Mouse (Mus musculus): Measurements from ENCODE around the gene Apoe.

Apoe gene

DNA sequence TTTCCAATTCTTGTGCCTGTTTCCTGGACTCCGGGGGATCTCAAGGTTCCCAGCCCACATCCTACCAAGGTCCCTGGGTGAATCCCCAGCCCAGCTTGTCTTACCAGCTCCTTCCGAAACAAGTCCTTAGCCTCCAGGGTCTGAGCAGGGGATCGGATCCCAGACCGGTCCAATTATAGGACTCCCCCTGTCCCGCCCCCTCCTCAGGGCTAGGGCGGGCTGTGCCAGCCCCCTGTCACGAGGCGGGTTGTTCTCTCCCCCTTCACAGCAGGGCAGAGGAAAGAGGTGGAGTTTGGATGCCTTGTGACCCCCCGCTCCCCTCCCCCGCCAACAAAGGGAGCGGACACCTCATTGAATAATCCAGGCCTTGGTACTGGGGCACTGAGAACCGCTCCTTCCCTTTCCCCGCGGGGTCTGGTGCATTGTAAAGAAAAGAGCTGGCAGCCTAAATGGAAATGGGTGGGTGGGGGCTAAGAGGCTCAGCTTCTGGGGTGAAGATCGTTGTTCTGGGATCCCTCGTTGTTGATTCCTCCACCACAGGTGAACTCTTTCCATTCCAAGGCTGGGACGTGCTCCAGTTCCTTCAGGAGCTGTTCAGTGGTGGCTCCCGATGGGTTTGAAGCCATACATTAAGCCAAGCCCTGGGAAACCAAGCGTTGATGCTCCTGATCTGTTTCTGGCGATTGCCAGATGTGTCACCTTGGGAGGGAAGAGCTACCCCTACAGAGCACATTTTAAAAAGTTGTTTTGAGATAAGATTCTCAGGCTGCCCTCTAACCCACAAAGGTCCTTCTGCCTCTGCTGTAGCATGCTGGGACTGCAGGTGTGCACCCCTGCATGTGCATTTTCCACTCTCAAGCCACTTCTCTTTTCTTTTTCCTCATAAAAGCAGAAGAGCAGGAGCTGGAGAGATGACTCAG is at the start of gene Apoe:
Apoe (minus strand) TSS at position 282 of the 920 bp plus-strand sequence.
- DNase-seq (ENCODE audit: low read depth): no peak

DNA sequence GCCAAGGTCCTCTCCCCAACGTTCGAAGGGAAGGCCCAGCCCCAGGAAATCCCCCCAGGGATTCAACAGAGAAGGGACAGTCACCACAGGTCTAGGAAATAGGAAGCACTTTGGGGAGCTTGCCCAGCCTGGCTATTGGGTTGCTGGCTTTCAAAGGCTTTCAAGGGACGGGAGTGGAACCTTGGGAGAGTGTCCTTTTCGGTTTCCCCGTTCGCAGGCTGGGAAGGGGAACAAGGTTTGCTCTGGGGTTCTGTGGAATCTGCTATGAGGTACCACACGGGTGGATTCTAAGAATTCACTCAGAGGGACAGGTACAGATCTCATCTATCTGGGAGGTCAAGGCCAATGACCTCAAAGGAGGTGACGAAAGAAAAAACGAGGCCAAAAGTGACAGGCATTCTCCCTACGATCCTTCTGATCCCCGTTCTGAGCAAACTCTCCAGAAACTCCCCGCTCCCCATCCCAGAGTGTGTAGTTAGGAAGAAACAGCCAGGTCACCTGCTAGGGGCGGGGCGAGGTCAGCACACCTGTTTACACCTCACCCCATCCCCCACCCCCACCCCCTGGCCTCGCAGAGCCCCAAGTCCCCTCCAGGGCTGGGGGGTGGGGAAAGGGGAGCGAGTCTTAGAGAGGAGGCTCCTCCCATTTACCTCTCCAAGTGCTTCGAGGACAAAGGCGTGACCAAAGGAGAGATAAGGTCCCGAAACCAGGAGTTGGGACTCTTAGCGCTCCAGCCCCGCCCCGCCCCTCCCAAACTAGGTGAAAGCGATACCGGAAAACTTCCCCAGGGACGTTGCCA is 48.6 kb upstream of the Apoe start:
- peak; percentile 40 for DNase-seq (ENCODE audit: low read depth)

DNA sequence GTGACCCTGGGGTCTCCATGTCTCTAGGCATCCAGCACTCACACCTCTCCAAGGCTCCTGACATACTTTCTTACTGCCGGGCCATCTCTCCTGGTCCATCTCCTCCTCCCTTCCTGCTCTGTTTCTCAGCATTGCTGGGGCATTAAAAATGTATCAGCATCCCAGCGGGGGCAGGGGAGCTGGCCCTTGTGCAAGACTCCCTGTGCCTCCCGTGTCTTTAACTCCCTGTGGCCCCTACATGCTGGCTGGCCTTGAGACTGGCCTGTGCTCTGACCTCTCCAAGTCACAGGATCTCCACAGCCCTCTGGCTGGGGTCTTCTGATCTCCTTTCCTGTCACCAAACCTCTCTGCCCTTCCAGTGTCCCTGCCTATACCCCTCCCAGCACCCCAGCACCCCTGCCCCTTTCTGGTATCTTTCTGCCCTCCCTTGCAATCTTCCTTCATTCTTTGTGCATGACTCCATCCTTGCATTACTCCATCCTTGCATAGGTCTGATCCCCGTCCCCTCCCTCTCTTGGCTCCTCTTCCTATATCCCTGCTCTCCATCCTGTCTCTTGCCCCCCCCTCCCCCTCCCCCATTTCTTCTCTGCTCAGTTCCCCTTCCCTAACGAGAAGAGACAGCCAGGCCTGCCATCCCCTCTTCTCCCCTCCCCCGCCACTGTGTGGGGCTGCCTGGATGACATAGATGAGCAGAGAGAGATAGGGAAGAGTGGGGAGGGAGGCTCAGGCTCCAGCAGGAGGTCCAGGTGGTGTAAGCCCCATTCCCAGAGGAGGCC is 47.6 kb upstream of the Apoe start:
- peak; percentile 70 for DNase-seq (ENCODE audit: low read depth)

DNA sequence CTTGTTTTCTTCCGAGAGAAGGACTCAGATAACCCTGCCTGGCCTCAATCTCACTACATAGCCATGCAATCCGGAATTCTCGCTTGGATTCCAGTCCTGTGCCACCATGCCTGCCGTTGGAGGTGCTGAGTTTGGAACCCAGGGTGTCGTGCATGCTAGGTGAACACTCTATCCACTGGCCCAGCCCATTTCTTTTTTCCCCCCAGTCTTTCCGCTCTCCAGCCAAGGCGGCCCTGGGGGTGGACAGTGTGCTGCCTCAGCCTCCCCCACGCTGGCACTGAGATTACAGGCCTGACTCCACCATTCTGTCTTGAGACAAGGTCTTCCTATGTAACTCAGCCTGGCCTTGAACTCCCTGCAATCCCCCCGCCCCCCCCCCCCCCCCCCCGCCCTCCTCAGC is 47.0 kb upstream of the Apoe start:
- no peak for DNase-seq (ENCODE audit: low read depth)

DNA sequence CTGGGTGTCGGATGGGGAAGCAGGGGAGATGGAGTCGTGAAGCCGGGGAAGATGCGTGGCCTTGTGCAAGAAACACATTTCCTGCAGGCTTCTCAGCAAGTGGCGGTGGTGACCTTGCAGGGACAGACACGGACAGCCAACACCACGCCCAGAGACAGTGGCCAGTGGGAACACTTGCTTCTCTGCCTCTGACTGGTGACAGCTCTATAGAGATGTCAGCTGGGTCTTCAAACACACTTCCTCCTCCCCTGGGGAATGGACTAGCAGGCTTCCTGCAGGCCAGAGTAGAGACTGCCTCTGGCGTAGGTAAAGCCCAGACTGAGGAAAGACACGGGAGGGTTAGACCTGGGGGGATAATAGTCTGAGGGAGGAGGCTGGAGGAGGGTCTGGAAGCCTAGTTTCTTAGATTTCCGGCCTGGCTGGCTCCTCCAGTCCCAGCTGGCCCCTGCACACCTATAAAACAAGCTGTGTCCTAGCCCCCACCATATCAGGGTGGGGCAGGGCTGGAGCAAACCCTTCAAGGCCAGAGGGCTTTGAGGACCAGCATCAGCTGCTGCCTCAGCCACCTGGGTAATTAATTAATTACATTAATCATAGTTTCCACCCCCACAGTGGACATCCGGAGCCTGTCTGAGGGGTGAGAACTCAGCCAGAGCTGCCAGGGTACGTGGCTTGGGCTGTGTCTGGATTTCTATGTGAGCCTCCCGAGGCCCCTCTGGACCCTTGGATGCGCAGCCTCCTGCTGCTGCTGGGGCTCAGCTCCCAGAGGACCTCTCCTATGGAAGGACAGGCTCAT is 45.8 kb upstream of the Apoe start:
- no peak for DNase-seq (ENCODE audit: low read depth)

DNA sequence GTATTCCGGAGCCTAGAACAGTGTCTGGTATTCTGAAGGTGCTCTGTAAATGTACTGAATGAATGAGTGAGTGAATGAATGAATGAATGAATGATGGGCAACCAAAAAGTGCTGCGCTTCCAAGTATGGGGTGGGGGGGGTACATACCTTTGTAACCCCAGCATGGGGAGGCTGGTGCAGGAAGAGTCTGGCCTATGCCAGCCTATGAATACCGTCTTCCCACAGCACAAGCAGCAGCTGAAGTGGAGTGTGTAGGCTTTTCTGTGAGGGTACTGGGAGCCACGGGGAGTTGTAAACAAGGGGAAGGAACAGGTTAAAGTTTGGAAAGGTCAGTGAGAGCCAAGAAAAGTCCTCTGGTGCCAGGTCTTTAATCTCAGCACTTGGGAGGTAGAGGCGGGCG is 44.8 kb upstream of the Apoe start:
- no peak for DNase-seq (ENCODE audit: low read depth)

DNA sequence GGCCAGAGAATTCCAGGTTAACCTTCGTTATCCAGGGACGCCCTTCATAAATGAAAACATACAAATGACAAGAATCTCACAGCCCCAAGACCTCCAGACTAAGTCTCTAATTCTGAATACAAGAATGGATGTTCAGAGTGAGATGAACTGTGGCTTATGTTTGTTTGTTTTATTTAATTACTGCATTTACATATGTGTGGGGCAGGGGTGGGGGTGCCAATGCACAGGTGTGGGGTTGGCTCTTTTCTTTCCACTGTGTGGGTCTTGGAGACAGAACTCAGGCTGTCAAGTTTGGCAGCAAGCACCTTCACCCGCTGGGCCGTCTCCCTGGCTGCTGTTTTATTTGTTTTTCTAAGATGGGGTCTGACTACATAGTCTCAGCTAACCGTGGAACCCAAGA is 43.5 kb upstream of the Apoe start:
- DNase-seq (ENCODE audit: low read depth): no peak

DNA sequence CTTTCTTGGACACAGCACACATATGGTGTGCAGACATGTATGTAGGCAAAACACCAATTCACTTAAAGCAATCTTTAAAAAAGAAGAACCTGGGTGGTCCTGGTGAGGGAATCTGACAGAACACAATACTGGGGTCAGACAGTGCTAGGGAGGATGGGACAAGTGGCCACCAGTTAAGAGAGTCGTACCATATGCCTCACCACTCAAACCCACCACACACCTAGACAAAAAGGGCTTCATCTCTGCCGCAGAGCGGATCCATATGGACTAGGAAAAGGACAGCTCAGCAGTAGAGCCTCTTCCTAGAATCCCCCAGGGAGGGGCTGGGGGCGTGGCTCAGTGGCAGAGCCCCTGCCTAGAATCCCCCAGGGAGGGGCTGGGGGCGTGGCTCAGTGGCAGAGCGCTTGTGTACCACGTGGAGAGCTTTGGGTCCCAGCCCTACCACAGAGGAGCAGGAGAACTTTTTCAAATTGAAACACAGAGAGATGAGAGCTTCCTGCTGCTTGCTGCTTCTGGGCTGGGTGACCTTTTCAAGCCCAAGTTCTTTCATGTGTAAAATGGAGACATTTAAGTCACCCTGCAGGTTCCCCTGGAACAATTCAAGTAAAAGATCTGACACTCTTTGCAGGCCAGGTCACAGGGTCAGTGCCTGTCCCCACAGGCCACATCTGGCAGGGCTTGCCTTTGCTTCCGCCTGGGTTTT is 42.5 kb upstream of the Apoe start:
- no peak for DNase-seq (ENCODE audit: low read depth)

DNA sequence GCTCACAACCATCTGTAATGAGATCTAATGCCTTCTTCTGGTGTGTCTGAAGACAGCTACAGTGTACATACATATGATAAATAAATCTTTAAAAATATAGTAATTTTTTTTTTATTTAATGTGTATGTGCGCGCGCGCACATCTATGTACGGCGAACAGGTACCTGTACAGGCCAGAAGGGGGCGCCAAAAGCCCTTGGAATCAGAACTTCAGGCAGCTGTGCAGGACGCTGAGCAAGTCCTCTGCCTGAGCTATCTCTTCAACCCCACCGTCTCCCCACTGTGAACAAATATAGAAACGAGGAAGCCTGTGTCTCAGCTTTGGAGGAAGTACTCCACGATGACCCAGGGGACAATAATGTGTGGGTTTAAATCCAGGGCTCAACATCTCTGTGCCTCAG is 41.3 kb upstream of the Apoe start:
- peak; percentile 24 for DNase-seq (ENCODE audit: low read depth)

DNA sequence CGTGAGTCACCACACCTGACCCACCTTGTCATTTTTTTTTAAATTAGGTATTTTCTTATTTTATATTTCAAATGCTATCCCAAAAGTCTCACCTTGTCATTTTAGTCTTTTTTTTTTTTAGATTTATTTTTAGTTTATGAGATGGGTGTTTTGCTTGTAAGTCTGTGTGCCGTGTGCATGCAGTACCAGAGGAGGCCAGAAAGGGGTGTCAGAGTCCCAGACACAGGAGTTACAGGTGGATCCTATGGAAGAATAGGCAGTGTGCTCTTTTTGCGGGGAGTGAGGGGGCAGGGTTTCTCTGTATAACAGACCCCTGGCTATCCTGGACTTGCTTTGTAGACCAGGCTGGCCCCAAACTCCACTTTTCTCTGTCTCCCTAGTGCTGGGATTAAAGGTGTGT is 39.8 kb upstream of the Apoe start:
- DNase-seq (ENCODE audit: low read depth): no peak

DNA sequence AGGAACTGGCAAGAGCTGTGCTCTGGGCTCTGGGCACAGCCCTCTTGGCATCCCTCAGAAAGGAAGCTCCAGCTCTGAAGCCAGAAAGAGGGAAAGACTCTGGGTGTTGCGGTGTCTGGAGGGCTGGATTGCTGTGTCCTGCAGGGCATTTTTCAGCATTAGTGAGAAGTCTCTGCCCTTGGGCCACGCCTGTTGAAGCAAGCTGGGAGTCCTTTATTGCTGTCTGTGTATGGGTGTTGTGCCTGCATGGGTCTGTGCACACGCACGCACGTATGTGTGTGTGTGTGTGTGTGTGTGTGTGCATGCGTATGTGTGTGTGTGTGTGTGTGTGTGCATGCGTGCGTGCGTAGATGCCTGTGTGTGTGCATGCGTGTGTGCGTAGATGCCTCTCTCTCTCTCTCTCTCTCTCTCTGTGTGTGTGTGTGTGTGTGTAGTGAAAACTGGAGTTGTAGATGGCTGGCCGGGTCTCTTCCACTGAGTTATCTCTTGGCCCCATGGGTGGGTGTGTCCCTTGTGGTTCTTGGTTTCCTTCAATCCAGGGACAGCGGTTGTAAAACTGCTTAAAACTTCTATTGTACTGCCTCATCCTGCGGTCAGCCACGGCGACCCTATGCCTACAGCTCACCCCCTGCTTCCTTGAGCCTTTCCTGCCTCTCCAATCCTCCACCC is 37.5 kb upstream of the Apoe start:
- DNase-seq (ENCODE audit: low read depth): no peak

DNA sequence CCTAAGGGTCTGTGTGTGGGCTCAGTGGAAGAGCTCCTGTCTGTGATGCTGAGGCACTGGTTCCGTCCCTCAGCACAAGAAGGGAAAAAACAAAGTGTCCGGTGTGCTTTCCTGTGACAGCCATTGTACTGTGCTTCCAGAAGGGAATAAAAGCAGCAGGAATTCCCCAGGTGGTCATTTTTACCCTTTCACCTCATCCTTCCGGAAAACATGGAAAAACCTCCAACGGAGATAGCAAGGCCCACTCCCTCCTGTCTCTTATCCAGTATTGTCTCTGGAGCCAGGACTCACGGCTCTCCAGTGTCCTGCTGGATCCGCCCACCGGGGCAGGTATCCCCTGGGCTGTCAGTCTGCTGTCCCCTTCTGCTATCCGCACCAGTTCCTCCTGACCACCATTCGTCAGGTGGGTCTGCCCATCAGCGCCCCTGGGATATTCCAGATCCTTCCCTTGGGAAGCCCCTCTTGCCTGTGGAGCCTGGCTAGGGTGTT is 35.2 kb upstream of the Apoe start:
- DNase-seq (ENCODE audit: low read depth): no peak

DNA sequence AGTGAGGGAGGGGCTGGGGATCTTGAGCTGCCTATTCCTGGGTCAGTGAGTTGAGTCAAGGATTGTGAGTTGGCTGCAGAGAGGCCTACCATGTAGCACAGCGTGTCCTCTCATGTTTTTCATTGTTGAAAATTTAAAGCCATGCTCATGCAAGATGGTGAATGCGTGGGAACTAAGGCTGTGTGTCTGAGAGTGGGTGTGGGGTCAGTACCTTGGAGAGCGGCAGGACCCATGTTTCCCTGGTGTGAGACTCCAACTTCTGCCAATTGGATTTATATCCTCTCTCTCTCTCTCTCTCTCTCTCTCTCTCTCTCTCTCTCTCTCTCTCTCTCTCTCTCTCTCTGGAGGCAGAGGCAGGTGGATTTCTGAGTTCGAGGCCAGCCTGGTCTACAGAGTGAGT is 27.6 kb upstream of the Apoe start:
- peak; percentile 46 for DNase-seq (ENCODE audit: low read depth)

DNA sequence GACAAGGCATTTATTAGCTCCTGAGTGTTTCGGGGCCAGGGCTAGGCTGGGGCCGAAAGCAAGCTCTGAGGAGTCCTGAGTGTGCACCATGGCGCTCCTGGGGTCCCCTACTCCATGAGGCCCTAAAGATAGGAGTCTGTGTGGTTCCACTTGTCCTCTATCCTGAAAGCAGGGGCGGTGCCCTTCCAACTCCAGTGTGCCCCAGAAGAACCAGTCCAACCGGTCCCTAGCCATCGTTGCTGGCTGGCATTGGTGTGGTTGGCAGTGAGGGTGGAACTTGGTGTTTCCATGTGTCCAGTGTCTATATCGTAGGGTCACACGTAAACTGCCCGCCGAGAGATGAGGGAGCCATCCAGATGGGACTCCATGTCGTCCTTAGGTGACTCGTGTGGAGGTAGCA is 25.2 kb upstream of the Apoe start:
- DNase-seq (ENCODE audit: low read depth): no peak

DNA sequence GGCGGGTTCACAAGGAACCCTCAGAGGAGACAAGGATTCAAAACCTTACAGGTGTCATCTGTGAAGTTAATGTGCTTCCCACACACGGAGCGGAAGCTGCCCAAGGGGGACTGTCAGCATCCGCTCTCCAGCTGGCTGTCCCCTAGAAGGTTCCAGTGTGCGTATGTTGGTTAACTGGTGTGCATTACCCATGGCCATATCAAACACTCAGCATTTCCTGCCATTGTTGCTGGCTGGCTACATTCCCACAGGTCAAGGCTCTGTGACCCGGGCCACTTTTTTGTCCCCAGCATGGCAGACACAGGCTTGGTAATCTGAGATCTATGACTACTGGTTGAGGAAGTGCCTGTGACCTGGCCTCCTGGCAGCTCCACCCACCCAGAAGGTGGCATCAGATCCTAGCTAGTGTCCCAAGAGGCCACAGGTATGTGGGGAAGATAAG is 23.8 kb upstream of the Apoe start:
- DNase-seq (ENCODE audit: low read depth): no peak

DNA sequence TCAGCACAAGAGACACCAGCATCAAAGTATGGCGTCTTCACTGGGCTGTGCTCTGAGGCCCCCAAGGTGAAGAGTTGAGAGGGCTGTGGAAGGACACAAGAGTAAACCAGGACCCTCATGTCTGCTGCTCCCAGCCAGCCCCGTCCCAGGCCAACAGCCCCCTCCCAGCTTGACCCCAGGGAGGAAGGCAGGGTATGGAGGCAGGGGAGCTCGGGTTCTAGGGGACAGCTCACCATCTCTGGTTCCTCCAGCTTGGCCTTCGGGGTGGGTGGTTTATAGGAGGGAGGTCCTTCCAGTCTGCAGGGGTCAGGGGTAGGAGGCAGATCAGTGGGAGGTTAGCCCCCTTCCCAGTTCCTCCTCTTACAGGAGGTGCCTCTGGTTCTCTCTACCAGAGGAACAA is 20.2 kb upstream of the Apoe start:
- DNase-seq (ENCODE audit: low read depth): no peak

DNA sequence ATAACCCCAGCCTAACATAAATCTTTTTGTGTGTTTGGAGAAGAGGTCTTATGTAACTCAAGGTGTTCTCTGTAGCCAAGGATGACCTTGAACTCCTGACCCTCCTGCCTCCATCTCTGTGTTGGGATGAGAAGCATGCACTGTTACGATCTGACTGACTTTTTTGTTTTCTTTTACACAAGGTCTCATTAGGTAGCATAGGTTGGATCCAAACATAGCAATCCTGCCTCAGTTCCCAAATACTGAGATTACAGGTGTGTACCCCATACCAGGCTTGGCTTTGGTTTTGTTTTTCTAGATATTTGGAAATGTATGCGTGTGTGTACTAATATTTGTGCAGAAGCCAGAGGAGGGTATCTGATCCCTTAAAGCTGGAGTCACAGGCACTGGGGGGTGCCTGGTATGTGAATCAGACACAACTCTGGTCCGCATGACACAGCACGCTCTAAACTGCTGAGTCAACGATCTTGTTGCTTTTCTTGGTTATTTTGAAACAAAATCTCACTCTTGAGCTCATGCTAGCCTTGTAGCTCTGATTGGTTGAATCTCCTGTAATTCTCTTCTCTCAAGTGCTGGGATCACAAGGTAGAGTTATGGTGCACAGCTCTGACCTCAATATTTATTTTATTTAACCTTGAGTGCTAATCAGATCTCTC is 19.4 kb upstream of the Apoe start:
- DNase-seq (ENCODE audit: low read depth): no peak

DNA sequence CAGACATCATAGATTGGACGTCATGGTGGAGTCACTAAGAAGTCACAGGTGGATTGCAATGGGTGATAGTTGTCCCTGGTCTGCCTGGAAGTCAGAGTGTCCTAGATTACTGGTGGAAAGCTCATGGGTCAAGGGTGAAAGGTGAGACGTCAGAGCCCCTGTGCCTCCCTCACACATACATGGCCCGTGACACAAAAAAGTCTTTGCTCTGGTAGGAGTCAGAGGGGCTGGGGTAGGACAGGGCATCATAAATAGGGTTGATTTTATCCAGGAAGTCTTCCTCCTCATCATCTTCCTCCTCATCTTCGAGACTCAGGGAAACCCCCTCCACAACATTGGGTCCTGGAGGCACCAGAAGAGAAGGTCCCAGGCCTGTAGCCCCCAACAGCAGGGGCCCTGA is 18.4 kb upstream of the Apoe start:
- DNase-seq (ENCODE audit: low read depth): no peak

DNA sequence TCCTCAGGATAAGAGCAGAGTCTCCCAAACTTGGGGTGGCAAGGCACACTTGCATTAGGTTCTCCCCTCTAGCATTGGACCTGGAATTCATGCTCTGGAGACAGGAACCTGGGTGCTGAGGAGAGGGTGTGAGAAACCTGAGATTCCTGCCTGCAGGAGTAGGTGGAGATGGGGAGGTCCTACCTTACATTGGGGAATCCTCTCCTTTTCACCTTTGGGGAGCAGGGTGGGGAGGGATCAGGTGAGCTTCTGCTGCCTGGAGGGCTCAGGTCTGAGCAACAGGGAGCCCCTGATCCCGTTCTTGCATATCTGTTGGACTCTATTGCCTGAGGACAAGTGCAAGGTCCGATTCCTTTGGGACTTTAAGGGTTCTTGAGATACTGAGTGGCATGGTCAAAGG is 17.8 kb upstream of the Apoe start:
- DNase-seq (ENCODE audit: low read depth): no peak

Data from NIH3T3 (cell line).